Mouse (Mus musculus) liver, adult 10 weeks (tissue): ENCODE data around the gene B3gat1. TPM values are rescaled to one million over a fixed set of nuclear protein-coding genes. Genes with fewer than 3 reads are reported as not detected.

ENCODE experiments used
- polyA plus RNA-seq: library from polyadenylated mRNA; stranded (reverse); fragments of 350-450 nt; fragmentation: Illumina TruSeq; extraction: RNeasy Lipid Tissue Mini Kit (QIAGEN cat#74804); gene quantifications from one replicate; pipeline ENCODE4 v1.2.3, GENCODE M21; 2014; ENCODE audit warnings: low read depth, low replicate concordance

B3gat1 gene
- polyA plus RNA-seq, result not detected

GRCm38 (mm10) chr9:26733206-26733891 is at the start of gene B3gat1:
Gene B3gat1 (plus strand): TSS chr9:26733728.

GRCm38 (mm10) chr9:26805935-26806666 is 72.6 kb downstream of the B3gat1 start, which contains the start of gene Glb1l2:
Gene Glb1l2 (minus strand): TSS chr9:26806468.

Other genes starting within 250 kb of the B3gat1 start
- gene Glb1l2, start 72.7 kb downstream of the B3gat1 start, polyA plus RNA-seq, result not detected
- not detected for gene Glb1l3, start 127.2 kb downstream of the B3gat1 start, polyA plus RNA-seq
- gene Gm1110, start 189.4 kb downstream of the B3gat1 start, polyA plus RNA-seq, result not detected